Mouse (Mus musculus) B cell, adult 2 months (primary cell): ENCODE measurements around the gene Yy1.

Experiments used
- DNase-seq, 2 experiments: peaks; one replicate each; pipeline ENCODE4 v3.0.0; 2022

Gene Yy1

DNA sequence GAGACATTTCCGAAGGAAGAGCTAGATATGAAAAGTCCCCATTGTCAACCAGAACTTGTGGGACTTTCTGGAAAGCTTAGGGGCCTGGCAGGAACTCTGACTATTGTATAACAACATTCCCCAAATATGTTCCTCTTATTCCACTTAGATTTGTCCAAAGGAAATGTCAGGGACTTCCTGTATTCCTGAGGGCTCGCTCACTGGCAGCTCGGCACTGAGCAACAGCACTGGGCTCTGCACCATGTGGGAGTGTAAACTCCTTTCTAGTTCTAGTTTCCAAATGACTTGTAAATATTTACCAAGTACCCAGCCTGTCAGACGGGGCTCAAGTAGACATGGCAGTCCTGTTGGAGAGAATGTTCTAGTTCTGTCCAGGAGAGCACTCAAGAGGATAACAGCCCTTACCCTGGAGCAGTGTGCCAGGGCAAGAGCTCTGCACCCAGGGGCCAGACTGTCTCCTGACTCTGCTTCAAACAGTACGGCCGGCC lies 72.3 kb downstream of the Yy1 start:
- no peak for DNase-seq

DNA sequence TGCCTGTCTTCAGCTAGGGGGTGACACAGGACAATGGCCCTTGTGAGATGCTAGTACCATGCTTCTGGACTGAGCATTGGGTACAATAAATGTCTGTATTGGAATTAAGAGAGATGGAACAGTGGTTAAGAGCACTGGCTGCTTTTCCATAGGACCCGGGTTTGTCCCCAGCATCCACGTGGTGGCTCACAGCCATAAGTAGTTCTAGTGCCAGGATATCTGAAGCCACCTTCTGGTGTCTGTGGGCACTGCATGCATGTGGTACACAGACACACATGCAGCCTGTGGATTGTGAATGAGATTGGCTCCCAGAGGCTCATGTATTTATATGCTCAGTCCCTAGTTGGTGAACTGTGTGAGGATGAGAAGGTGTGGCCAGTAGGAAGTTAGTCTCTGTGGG lies 76.8 kb downstream of the Yy1 start:
- peak; percentile 9 to 17 for DNase-seq
